Mouse (Mus musculus) cortical plate, adult 2 months (tissue): Measurements from ENCODE around the gene Pax1. TPM values are rescaled to one million over a fixed set of nuclear protein-coding genes. Genes with fewer than 3 reads are reported as not detected.

Experiments
- H3K27ac ChIP-seq: fragments of 200-500 bp; 2 replicates; pipeline ENCODE4 v1.5.1; 2012; ENCODE audit warnings: low read length, control low read depth, inconsistent platforms; ENCODE audit not compliant: insufficient read depth
- H3K4me1 ChIP-seq: fragments of 200-500 bp; 2 replicates; pipeline ENCODE4 v1.6.1; 2011; ENCODE audit warnings: low read length; ENCODE audit not compliant: control insufficient read depth, insufficient read depth
- H3K4me3 ChIP-seq: fragments of 200-500 bp; 2 replicates; pipeline ENCODE4 v1.5.1; 2011; ENCODE audit warnings: mild to moderate bottlenecking, low read length, control low read depth; ENCODE audit not compliant: insufficient read depth
- CTCF ChIP-seq: fragments of 200-500 bp; IDR thresholded peaks from 2 replicates; pipeline ENCODE4 v1.5.1; 2011; ENCODE audit warnings: mild to moderate bottlenecking, control low read depth, low read length; ENCODE audit not compliant: insufficient read depth; ENCODE audit errors: extremely low read depth
- POLR2A ChIP-seq: fragments of 200-500 bp; IDR thresholded peaks from 2 replicates; pipeline ENCODE4 v1.6.1; 2011; ENCODE audit warnings: mild to moderate bottlenecking, low read length, control low read depth; ENCODE audit not compliant: insufficient read depth; ENCODE audit errors: extremely low read depth
- polyA plus RNA-seq: library from polyadenylated mRNA; depleted of rRNA; stranded (reverse); fragments of >200 nt; gene quantifications from 2 replicates; pipeline ENCODE4 v1.2.3, GENCODE M21; 2012; rRNA removed

The Pax1 gene
- polyA plus RNA-seq, 1 experiment, result not detected

DNA sequence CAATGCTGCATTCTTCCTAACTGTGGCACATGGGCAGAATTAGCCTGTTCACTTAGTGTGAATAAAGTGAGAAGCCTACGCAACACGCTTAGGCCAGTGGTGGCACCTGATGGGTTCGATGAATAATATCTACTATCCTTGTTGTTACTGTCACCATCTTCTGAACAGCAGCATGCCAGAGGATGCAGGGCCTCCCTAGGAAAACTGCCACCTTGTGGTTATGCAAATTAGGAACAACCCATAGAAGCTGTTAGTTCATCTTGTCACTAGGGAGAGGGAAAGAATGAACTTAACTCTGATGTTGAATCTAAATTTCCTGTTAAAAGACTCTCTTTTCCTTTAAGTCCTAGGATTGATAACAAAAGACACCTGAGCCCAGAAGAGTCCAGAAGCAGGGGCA, 53.3 kb downstream of the Pax1 start:
- no peak overlapping the region for H3K4me3 ChIP-seq
- no peak overlapping the region for H3K27ac ChIP-seq
- no peak for TF ChIP-seq POLR2A
- no peak for TF ChIP-seq CTCF
- H3K4me1 ChIP-seq, result no peaks in the 10 kb centered on the region

DNA sequence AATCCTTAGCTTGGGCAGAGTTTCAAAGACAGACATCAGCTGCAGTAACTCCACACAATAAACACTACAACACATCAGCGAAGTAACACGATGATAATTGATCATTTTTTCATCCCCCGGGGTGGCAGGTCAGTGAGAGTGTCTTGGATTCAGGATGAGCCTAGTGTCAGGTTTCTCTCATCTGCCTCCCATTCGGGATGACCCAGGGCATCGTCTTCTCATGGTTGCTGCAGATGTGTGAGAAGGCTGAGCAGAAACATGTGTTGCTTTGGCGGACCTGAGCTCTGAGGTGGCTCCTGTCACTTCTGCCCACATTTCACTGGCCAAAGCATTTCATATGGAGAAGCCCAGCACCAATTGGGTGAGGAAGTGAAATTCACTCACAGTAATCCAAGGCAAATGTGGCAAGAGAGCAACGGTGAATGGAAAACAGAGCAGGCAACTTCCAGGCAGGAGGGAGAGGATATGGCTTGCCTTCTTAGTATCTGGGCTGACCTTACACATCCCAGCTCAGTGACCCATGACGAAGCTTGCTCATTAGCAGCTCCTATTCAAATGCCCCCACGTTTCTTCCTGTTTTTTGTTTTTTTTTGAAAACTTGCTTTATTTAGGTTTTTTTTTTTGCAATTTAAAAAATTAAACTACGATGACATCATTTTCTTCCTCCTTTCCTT, 63.0 kb downstream of the Pax1 start:
- Histone ChIP-seq H3K27ac (no peak overlapping the region), H3K4me3 (no peak overlapping the region), H3K4me1 (no peaks in the 10 kb centered on the region)
- TF ChIP-seq POLR2A (no peak), CTCF (no peak)

DNA sequence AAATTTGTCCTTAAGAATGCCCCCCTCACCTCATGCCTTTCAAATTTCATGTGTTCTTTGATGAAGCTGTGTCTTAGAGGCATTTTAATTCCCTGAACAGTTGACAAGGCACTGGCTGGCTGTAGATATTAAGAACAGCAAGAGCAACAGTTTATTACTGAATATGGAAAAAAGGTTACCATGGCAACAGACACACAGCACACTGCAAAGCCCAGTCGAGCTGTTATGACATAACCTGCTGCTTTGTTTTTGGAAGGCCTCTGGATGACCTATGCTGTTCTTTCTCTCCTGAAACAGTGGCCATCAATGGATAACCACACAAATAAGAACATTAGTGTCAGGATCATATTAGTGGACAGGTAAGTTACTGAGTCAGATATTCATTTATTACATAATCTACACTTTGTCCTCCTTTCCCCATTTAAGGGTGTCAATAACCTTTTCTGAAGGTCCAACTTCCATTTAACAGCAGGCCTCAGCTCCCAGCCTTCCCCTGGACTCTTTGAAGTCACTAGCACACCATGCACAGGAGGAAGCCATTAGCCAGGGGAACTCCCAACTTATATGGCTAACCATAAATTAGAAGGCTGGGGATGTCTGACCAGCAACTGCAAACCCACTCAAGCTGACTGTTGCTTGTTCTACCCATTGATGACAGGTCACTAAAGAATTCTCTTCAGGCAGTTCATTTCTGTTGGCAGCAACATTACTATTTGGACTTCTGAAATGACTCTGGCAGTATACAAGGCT, 68.1 kb downstream of the Pax1 start:
- no peak for TF ChIP-seq POLR2A
- no peak for TF ChIP-seq CTCF
- no peak overlapping the region for H3K4me3 ChIP-seq
- H3K27ac ChIP-seq, result no peak overlapping the region
- no peaks in the 10 kb centered on the region for H3K4me1 ChIP-seq

DNA sequence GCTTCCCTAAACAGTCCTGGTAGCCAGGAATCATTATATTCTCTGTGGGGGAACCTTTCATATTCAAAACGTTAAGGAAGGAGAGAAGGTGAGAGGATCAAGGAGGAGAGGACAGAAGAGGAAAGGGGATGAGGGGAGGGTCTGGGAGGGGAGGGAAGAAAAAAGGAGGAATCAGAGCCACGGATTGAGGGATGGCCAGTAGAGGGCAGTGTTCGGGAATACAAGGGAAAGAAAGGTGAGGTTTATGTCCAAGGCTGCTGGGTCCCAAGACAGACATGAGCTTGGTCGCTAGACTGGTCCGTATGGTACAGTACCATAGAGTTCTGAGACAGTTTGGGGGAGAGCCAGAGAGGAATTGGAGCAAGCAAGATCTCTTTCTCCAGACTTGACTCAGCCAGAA, 71.4 kb downstream of the Pax1 start:
- H3K4me3 ChIP-seq, result no peak overlapping the region
- H3K4me1 ChIP-seq, result no peaks in the 10 kb centered on the region
- peak; percentile 56 for TF ChIP-seq CTCF
- no peak for TF ChIP-seq POLR2A
- no peak overlapping the region for H3K27ac ChIP-seq

Other genes with a start within 250 kb of the Pax1 start
- gene Nkx2-2, start 167.7 kb upstream of the Pax1 start, polyA plus RNA-seq, result 6.1 and 8.0 TPM in 2 replicates